Mouse (Mus musculus): ENCODE measurements around the gene Ccdc130. TPM values are rescaled to one million over a fixed set of nuclear protein-coding genes. Genes with fewer than 3 reads are reported as not detected.

The Ccdc130 gene
- polyA plus RNA-seq, 1 experiment from 2014 or later: 21.2 TPM

DNA sequence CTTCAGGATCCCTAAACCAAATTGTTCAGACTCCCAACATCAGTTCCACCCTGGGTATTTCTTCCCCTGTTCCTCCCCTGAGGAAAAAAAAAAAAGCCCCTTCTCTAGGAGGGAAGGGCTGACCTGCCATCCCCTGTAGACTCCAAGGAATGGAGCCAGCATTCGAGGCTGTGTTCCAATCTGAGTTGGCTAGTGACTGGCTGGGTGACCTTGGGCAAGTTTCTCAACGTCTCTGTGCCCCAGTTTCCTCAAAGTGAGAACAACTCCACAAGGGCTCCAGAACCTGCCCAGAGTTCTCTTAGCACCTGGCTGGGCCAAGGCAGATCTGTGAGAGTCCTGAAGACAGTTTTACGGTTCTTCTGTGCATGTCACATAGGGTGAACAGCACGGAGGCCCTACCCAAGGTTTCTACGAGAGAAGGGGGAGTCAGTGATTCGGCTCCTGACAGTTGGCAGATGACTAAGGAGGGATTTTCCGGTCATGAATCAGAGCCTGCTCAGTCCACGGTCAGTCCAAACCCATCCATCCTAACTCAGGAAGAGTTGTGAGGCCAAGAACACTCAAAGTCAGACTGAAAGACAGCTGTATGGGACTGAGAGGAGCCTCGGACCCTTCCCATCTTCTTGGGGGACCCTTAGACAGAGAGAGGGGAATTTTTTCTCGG lies 34.3 kb downstream of the Ccdc130 start:
- ATAC-seq (replicated peaks; ENCODE audit: insufficient number of reproducible peaks, low FRiP score, low TSS enrichment, low read depth) (no peak), DNase-seq (ENCODE audit: low spot score) (no peak)
- Histone ChIP-seq H3K4me2 (ENCODE audit: low read depth, low read length) (peak overlapping the region; percentile 84), H3K4me1 (ENCODE audit: control insufficient read depth, insufficient read depth, low read length) (peaks cover 4% of the 10 kb centered on the region), H3K27ac (replicated peaks; ENCODE audit: low read depth, low read length) (no peak overlapping the region), H3K27me3 (ENCODE audit: control insufficient read depth, insufficient read depth, low read length) (no peaks in the 10 kb centered on the region), H3K4me3 (ENCODE audit: low read depth, low read length) (peak overlapping the region; percentile 92), H3K9ac (replicated peaks; ENCODE audit: low read length) (peak overlapping the region; percentile 94), H3K9me3 (replicated peaks; ENCODE audit: control insufficient read depth, low read length) (no peaks in the 10 kb centered on the region), H3K36me3 (replicated peaks; ENCODE audit: control insufficient read depth, insufficient read depth, low read depth, low read length) (no peaks in the 10 kb centered on the region; the same call in 1 of the 2 replicates)
- WGBS: 35% methylated on average over 10 of the region's 10 CpGs

DNA sequence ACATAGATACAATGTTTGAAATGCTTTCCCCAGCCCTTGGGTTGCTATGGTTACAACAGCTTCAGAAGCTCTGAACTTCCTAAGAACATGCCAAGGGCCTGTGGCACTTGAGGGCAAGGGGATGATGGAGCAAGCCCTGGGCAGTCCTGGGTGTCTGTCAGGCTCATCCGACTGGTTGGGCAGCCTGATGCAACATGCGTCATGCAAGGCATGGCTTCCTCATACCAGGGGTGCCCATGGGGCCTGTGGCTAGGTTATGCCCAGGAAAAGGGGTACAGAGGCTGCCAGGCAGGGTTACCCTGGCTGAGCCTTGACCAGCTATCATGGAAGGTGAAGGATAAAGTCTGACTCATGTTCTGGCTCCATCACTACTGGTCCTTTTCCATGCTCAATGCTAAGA lies 37.1 kb downstream of the Ccdc130 start:
- no peak for ATAC-seq (replicated peaks; ENCODE audit: insufficient number of reproducible peaks, low FRiP score, low TSS enrichment, low read depth)
- Histone ChIP-seq H3K36me3 (replicated peaks; ENCODE audit: control insufficient read depth, insufficient read depth, low read depth, low read length) (peaks cover 3% of the 10 kb centered on the region), H3K27ac (replicated peaks; ENCODE audit: low read depth, low read length) (no peak overlapping the region), H3K9me3 (replicated peaks; ENCODE audit: control insufficient read depth, low read length) (no peaks in the 10 kb centered on the region), H3K4me2 (ENCODE audit: low read depth, low read length) (no peak overlapping the region), H3K27me3 (ENCODE audit: control insufficient read depth, insufficient read depth, low read length) (no peaks in the 10 kb centered on the region), H3K4me1 (ENCODE audit: control insufficient read depth, insufficient read depth, low read length) (peaks cover 4% of the 10 kb centered on the region), H3K9ac (replicated peaks; ENCODE audit: low read length) (no peak overlapping the region), H3K4me3 (ENCODE audit: low read depth, low read length) (no peak overlapping the region)
- WGBS: 89% methylated on average over 2 of the region's 2 CpGs
- no peak for DNase-seq (ENCODE audit: low spot score)

DNA sequence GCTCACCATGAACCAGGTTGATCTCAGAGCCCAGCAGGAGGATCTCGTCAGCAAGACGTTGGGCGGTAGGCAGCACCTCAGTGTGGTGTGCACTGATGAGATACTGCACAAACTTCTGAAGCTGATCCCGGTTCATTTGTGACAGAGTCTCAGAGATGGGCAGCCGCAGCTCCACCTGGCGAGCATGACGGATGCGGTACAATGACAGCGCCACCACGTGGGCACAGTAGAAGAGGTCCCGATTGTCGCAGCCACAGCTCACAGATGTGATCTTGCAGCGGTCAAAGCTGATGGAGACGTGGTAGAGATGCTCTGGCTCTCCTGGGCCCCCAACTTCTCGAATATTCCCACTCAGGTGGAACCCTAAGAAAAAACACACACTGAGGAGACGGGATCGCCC lies 39.4 kb downstream of the Ccdc130 start:
- H3K36me3 ChIP-seq (replicated peaks; ENCODE audit: control insufficient read depth, insufficient read depth, low read depth, low read length): peaks cover 5% of the 10 kb centered on the region
- H3K27me3 ChIP-seq (ENCODE audit: control insufficient read depth, insufficient read depth, low read length): no peaks in the 10 kb centered on the region
- H3K27ac ChIP-seq (replicated peaks; ENCODE audit: low read depth, low read length): no peak overlapping the region
- no peak overlapping the region for H3K9ac ChIP-seq (replicated peaks; ENCODE audit: low read length)
- H3K4me2 ChIP-seq (ENCODE audit: low read depth, low read length): no peak overlapping the region
- no peak for DNase-seq (ENCODE audit: low spot score)
- no peaks in the 10 kb centered on the region for H3K9me3 ChIP-seq (replicated peaks; ENCODE audit: control insufficient read depth, low read length)
- ATAC-seq (replicated peaks; ENCODE audit: insufficient number of reproducible peaks, low FRiP score, low TSS enrichment, low read depth): no peak
- no peak overlapping the region for H3K4me3 ChIP-seq (ENCODE audit: low read depth, low read length)
- WGBS: 80% methylated on average over 17 of the region's 17 CpGs
- H3K4me1 ChIP-seq (ENCODE audit: control insufficient read depth, insufficient read depth, low read length): peaks cover 4% of the 10 kb centered on the region

DNA sequence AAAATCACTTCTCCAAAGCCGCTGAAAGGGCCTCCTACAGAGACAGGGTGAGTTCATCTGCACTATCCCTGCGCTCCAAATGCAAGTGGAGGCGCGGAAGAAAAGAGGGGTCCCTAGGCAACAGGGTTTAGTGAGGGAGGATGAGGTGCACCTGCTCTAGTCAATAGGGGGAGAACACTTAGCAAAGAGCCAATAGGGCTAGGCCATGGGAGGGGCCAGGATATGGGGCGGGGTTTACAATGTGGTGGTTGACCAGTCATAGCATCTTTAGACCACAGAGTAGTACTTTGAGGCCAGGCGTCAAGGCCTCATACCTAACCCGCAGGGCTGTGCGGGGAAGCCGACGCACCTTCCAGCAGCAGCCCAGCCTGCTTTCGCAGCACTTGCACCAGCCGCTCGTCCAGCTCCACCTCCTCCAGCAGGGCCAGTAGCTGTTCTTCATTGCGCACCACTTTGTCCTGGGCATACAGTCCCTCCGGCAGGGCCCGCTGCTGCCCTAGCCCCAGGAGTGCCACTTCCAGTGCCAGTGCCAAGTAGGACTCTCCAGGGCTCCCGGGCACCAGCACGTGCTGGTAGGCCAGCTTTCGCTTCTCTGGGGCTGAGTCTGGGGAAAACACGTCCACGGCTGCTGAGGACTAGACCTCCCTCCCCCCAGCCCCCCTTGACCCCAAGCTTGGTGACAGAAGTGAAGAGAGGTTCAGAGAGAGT lies 46.7 kb downstream of the Ccdc130 start:
- H3K36me3 ChIP-seq (replicated peaks; ENCODE audit: control insufficient read depth, insufficient read depth, low read depth, low read length): peaks cover 12% of the 10 kb centered on the region
- 83% methylated on average over 21 of the region's 21 CpGs for WGBS
- ATAC-seq (replicated peaks; ENCODE audit: insufficient number of reproducible peaks, low FRiP score, low TSS enrichment, low read depth): no peak
- no peaks in the 10 kb centered on the region for H3K27me3 ChIP-seq (ENCODE audit: control insufficient read depth, insufficient read depth, low read length)
- no peak overlapping the region for H3K4me2 ChIP-seq (ENCODE audit: low read depth, low read length)
- H3K27ac ChIP-seq (replicated peaks; ENCODE audit: low read depth, low read length): no peak overlapping the region
- H3K4me1 ChIP-seq (ENCODE audit: control insufficient read depth, insufficient read depth, low read length): no peaks in the 10 kb centered on the region
- H3K4me3 ChIP-seq (ENCODE audit: low read depth, low read length): no peak overlapping the region
- no peak for DNase-seq (ENCODE audit: low spot score)
- no peak overlapping the region for H3K9ac ChIP-seq (replicated peaks; ENCODE audit: low read length)
- no peaks in the 10 kb centered on the region for H3K9me3 ChIP-seq (replicated peaks; ENCODE audit: control insufficient read depth, low read length)

DNA sequence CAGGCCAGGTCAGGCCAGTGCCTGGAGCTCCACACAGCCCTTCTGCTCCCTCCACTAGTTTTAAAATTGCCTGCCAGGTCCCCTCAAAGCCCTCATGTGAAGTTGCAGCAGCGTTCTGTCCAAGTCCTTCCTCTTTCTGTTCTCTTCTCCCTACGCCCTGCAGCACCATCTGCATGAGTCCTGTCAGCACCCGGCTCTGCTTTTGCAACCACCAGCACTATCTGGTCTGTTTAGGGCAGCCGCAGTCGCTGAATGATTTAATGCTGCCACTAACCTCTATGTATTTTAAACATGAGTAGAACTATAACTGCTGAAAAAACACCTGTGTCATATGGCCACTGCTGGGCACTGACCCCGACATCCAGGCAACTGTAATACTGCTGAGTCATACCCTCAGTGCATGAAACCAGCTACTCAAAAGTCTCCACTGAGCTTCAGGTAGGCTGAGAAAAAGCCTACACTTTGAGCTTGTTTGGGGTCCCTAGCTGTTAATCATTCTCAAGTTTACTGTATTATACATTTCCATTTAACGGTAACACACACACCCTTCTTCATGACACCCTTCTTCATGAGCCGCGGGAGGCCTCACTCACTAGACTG lies 47.5 kb downstream of the Ccdc130 start:
- H3K4me1 ChIP-seq (ENCODE audit: control insufficient read depth, insufficient read depth, low read length): no peaks in the 10 kb centered on the region
- no peaks in the 10 kb centered on the region for H3K27me3 ChIP-seq (ENCODE audit: control insufficient read depth, insufficient read depth, low read length)
- H3K9ac ChIP-seq (replicated peaks; ENCODE audit: low read length): no peak overlapping the region
- no peak for ATAC-seq (replicated peaks; ENCODE audit: insufficient number of reproducible peaks, low FRiP score, low TSS enrichment, low read depth)
- DNase-seq (ENCODE audit: low spot score): no peak
- no peak overlapping the region for H3K4me3 ChIP-seq (ENCODE audit: low read depth, low read length)
- H3K9me3 ChIP-seq (replicated peaks; ENCODE audit: control insufficient read depth, low read length): no peaks in the 10 kb centered on the region
- H3K27ac ChIP-seq (replicated peaks; ENCODE audit: low read depth, low read length): no peak overlapping the region
- H3K36me3 ChIP-seq (replicated peaks; ENCODE audit: control insufficient read depth, insufficient read depth, low read depth, low read length): peaks cover 14% of the 10 kb centered on the region
- WGBS: 89% methylated on average over 9 of the region's 9 CpGs
- no peak overlapping the region for H3K4me2 ChIP-seq (ENCODE audit: low read depth, low read length)

DNA sequence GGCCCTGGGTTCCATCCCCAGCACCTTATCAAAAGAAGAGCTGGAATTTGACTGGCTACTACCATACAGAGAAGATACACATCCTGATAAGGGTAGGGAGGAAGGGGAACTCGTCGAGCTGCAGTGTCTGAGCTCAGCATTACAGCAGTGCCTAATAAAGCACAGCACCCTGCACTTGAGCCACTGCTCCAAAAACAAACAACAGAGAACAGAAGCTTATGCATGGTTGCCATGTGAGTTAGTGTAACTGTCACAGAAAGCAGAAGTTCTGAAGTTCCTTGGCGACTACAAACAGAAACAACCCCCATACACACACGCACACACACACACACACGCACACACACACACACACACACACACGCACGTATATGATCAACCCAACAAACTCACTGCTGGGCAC lies 50.1 kb downstream of the Ccdc130 start:
- DNase-seq (ENCODE audit: low spot score) (no peak), ATAC-seq (replicated peaks; ENCODE audit: insufficient number of reproducible peaks, low FRiP score, low TSS enrichment, low read depth) (no peak)
- Histone ChIP-seq H3K36me3 (replicated peaks; ENCODE audit: control insufficient read depth, insufficient read depth, low read depth, low read length) (peaks cover 17% of the 10 kb centered on the region), H3K9me3 (replicated peaks; ENCODE audit: control insufficient read depth, low read length) (no peaks in the 10 kb centered on the region), H3K4me2 (ENCODE audit: low read depth, low read length) (no peak overlapping the region), H3K27ac (replicated peaks; ENCODE audit: low read depth, low read length) (no peak overlapping the region), H3K9ac (replicated peaks; ENCODE audit: low read length) (no peak overlapping the region), H3K4me3 (ENCODE audit: low read depth, low read length) (no peak overlapping the region), H3K4me1 (ENCODE audit: control insufficient read depth, insufficient read depth, low read length) (no peaks in the 10 kb centered on the region), H3K27me3 (ENCODE audit: control insufficient read depth, insufficient read depth, low read length) (no peaks in the 10 kb centered on the region)
- WGBS: 88% methylated on average over 7 of the region's 7 CpGs

DNA sequence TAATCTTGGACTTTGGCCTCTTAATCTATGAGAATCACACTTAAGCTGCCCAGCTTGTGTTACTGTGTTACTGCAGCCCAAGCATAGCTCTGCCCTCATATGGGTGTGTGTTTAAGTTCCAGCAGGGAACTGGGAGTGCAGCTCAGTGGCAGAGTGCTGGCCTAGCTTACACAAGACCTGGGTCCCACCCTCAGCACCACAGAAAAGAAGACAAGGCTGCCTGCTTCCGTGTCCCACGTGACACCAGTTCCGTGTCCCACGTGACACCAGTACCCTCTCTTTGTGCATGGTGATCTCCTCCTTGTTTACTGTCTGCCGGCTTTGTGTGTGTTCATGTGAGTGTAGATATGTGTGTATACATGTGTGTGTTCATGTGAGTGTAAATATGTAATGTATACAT lies 52.0 kb downstream of the Ccdc130 start:
- WGBS: 87% methylated on average over 5 of the region's 5 CpGs
- ATAC-seq (replicated peaks; ENCODE audit: insufficient number of reproducible peaks, low FRiP score, low TSS enrichment, low read depth) (no peak), DNase-seq (ENCODE audit: low spot score) (no peak)
- H3K4me1 ChIP-seq (ENCODE audit: control insufficient read depth, insufficient read depth, low read length): no peaks in the 10 kb centered on the region
- no peak overlapping the region for H3K27ac ChIP-seq (replicated peaks; ENCODE audit: low read depth, low read length)
- no peaks in the 10 kb centered on the region for H3K9me3 ChIP-seq (replicated peaks; ENCODE audit: control insufficient read depth, low read length)
- no peak overlapping the region for H3K4me3 ChIP-seq (ENCODE audit: low read depth, low read length)
- H3K4me2 ChIP-seq (ENCODE audit: low read depth, low read length): no peak overlapping the region
- H3K9ac ChIP-seq (replicated peaks; ENCODE audit: low read length): no peak overlapping the region
- peaks cover 19% of the 10 kb centered on the region for H3K36me3 ChIP-seq (replicated peaks; ENCODE audit: control insufficient read depth, insufficient read depth, low read depth, low read length)
- no peaks in the 10 kb centered on the region for H3K27me3 ChIP-seq (ENCODE audit: control insufficient read depth, insufficient read depth, low read length)

DNA sequence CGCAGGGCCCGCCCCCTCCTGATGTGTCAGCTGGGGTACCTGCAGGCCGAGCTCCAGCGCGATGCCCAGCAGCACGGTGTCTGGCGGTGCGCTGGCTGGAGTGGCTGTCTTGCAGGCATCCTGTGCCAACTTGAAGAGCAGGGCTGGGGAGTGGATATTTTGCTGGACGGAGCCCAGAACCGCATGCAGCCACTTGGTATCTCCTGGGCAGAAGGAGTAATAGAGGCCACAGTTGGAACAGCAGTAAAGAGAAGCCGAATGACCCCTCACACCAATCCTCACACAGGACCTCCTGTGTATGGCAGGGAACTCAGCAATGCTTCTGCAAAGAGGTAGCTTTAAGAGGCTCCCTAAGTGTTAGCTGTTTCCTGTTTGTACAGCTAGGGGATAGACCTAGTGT lies 53.0 kb downstream of the Ccdc130 start:
- no peak for ATAC-seq (replicated peaks; ENCODE audit: insufficient number of reproducible peaks, low FRiP score, low TSS enrichment, low read depth)
- DNase-seq (ENCODE audit: low spot score): no peak
- Histone ChIP-seq H3K27ac (replicated peaks; ENCODE audit: low read depth, low read length) (no peak overlapping the region), H3K9ac (replicated peaks; ENCODE audit: low read length) (no peak overlapping the region), H3K4me3 (ENCODE audit: low read depth, low read length) (no peak overlapping the region), H3K9me3 (replicated peaks; ENCODE audit: control insufficient read depth, low read length) (no peaks in the 10 kb centered on the region), H3K4me2 (ENCODE audit: low read depth, low read length) (no peak overlapping the region), H3K27me3 (ENCODE audit: control insufficient read depth, insufficient read depth, low read length) (no peaks in the 10 kb centered on the region), H3K36me3 (replicated peaks; ENCODE audit: control insufficient read depth, insufficient read depth, low read depth, low read length) (peaks cover 21% of the 10 kb centered on the region), H3K4me1 (ENCODE audit: control insufficient read depth, insufficient read depth, low read length) (no peaks in the 10 kb centered on the region)
- WGBS: 88% methylated on average over 11 of the region's 11 CpGs
